Mouse (Mus musculus) ES-E14 (cell line): ENCODE results near the gene Pappa.

Experiments
- CHD2 ChIP-seq: IDR thresholded peaks from 2 replicates; pipeline ENCODE4 v1.6.1; 2014; ENCODE audit warnings: mild to moderate bottlenecking, low read depth, low read length, inconsistent platforms
- HCFC1 ChIP-seq: IDR thresholded peaks from 2 replicates; pipeline ENCODE4 v1.6.1; 2012; ENCODE audit warnings: low read length, inconsistent platforms, borderline replicate concordance; ENCODE audit not compliant: insufficient read depth
- ZC3H11A ChIP-seq: IDR thresholded peaks from 2 replicates; pipeline ENCODE4 v1.6.1; 2012; ENCODE audit warnings: low read depth, mild to moderate bottlenecking, inconsistent platforms, low read length, borderline replicate concordance
- ZNF384 ChIP-seq: IDR thresholded peaks from 2 replicates; pipeline ENCODE4 v1.6.1; 2012; ENCODE audit warnings: low read depth, low read length, inconsistent platforms

- no peak for TF ChIP-seq HCFC1
- no peak for TF ChIP-seq ZNF384
- no peak for TF ChIP-seq CHD2
- TF ChIP-seq ZC3H11A, result no peak
Observed at GRCm38 (mm10) chr4:65195971-65196370, 72.0 kb downstream of the Pappa start.
